Mouse (Mus musculus): ENCODE data around the gene Nckap5.

DNA sequence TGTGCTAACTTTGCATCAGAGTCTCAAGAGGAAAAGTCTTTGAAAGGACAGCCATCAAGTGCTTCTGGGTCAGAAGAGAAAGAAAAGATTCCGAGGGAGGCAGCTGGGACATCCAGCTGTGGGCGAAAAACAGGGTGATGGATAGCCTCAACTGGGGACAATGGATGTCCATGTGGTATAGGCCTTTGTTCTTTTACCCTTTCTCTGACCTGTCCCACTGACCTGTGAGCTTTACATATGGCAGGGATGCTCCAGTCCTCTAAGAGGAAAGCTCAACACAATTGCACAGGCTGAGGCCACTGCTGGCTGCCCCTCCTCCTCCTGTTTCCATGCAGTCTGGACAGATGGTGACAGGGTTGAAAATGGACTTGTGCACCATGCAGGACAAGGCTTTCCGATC lies 31.2 kb upstream of the Nckap5 start:
- TF ChIP-seq CTCF (conservative IDR thresholded peaks at IDR 0.05; ENCODE audit: insufficient read depth, insufficient read length, low read depth, low read length) (no peak), POLR2A (IDR thresholded peaks at IDR 0.05; ENCODE audit: low read depth, low read length) (no peak)
